Mouse (Mus musculus): ENCODE measurements around the gene Kcnj5. TPM values are rescaled to one million over a fixed set of nuclear protein-coding genes. Genes with fewer than 3 reads are reported as not detected.

The Kcnj5 gene
- 1.1 and 2.4 TPM in 2 replicates for polyA plus RNA-seq (2015; fragmentation: Nextera tagmentation; extraction: Ambion mirVana)

DNA sequence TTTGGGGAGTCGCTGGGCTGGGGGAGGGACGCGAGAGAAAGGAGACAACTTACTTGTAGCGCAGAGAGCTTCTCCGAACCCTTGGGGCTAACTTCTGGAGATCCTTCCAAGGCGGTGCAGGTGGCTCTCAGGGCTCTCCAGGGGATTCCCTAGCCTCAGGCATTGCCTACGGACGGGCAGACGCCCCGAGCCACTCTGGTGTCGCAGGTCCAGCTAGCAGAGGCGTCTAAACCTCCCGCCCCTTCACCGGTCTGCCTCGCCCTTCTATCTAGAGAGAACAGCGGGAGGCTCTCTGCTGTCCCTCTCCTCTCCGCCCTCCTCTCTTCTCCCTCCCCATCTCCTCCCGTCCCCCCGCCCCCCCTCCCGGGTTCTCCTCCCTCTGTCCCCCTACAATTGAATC is at the start of gene Kcnj5:
Kcnj5 (minus strand) TSS at position 300 of the 400 bp plus-strand sequence.
- Histone ChIP-seq H3K36me3 (no peaks in the 10 kb centered on the region), H3K4me3 (peak within 1 kb of the TSS; percentile 27), H3K9ac (no peak within 1 kb of the TSS), H3K4me1 (peaks cover 11% of the 10 kb centered on the region), H3K27me3 (peaks cover 56% of the 10 kb centered on the region), H3K4me2 (peak within 1 kb of the TSS; percentile 52), H3K9me3 (no peaks in the 10 kb centered on the region), H3K27ac (no peak within 1 kb of the TSS)
- ATAC-seq (ENCODE audit: borderline replicate concordance, extremely low read depth, low FRiP score, low TSS enrichment): 0 out of 2 replicates have a peak, but pooled peaks have one; percentile 16
- 2% methylated on average over 20 of the region's 20 CpGs for WGBS

DNA sequence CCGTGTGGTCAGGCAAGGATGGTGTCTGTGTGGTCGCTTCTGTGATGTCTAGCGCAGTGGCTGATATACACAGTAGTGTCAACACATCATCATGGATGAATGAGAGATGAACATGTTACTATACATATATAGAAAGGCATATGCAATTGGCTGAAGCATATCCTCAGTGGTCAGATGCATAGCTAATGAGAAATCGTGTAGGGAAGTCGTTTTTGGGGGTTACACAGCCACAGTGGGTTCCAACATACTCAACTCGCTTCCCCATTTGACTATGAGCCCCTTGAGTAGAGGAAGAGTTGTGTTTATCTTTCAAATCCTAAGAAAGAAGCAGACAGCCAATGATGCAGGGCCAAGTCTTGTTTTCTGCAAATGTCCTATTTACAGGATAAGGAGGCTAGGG is 48.6 kb upstream of the Kcnj5 start:
- 75% methylated on average over 6 of the region's 6 CpGs for WGBS
- H3K4me3 ChIP-seq: no peak overlapping the region
- no peak overlapping the region for H3K27ac ChIP-seq
- H3K4me1 ChIP-seq: no peaks in the 10 kb centered on the region
- H3K9ac ChIP-seq: no peak overlapping the region
- H3K9me3 ChIP-seq: no peaks in the 10 kb centered on the region
- no peaks in the 10 kb centered on the region for H3K27me3 ChIP-seq
- no peak for ATAC-seq (ENCODE audit: borderline replicate concordance, extremely low read depth, low FRiP score, low TSS enrichment)
- no peak overlapping the region for H3K4me2 ChIP-seq
- no peaks in the 10 kb centered on the region for H3K36me3 ChIP-seq

DNA sequence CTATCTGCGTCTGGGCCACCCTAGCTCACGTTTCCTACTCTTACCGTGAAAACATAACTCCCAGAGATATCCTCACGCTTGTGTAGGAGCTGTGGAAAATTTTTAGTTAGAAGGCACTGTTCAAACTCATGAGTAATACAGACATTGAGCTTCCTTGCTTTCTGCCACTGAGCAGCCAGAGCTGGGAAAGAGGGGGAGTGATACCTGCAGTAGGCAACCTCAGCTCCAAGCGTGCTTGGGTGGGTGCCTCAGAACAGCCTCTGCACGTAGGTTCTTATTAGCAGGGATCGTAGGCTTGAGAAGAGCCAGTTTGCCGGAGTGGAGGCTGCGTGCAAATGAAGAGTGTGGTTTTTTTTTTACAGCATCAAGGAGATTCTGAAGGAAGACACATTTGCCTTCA is 47.6 kb upstream of the Kcnj5 start:
- ATAC-seq (ENCODE audit: borderline replicate concordance, extremely low read depth, low FRiP score, low TSS enrichment): no peak
- 77% methylated on average over 9 of the region's 9 CpGs for whole genome bisulfite sequencing
- H3K27ac ChIP-seq: no peak overlapping the region

DNA sequence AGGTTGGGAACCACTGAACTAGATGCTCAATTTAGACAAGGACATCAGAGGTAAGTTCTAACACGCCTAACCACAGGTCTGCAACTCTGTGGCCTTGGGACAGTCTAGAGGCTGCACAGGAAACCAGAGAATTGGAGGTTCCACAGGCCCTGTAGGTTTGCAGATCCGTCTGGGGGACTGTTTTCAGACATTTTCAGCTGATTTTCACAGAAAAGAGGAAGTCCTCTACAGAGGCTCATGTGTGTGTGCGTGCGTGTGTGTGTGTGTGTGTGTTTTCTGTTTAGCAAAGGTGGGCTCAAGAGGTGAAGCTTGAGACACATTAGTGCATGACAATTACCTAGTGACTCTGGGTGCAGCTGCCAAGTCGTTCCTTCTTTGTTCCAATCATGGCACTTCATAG is 46.9 kb upstream of the Kcnj5 start:
- no peaks in the 10 kb centered on the region for H3K36me3 ChIP-seq
- H3K9me3 ChIP-seq: no peaks in the 10 kb centered on the region
- H3K27me3 ChIP-seq: no peaks in the 10 kb centered on the region
- no peak for ATAC-seq (ENCODE audit: borderline replicate concordance, extremely low read depth, low FRiP score, low TSS enrichment)
- H3K4me2 ChIP-seq: no peak overlapping the region
- 82% methylated on average over 5 of the region's 5 CpGs for WGBS
- no peaks in the 10 kb centered on the region for H3K4me1 ChIP-seq
- no peak overlapping the region for H3K27ac ChIP-seq
- no peak overlapping the region for H3K9ac ChIP-seq
- no peak overlapping the region for H3K4me3 ChIP-seq

More for the DNA sequence above, 47.6 kb upstream of the Kcnj5 start:
- Histone ChIP-seq H3K4me1 (no peaks in the 10 kb centered on the region), H3K4me2 (no peak overlapping the region), H3K36me3 (no peaks in the 10 kb centered on the region), H3K27me3 (no peaks in the 10 kb centered on the region), H3K9me3 (no peaks in the 10 kb centered on the region), H3K9ac (no peak overlapping the region), H3K4me3 (no peak overlapping the region)

DNA sequence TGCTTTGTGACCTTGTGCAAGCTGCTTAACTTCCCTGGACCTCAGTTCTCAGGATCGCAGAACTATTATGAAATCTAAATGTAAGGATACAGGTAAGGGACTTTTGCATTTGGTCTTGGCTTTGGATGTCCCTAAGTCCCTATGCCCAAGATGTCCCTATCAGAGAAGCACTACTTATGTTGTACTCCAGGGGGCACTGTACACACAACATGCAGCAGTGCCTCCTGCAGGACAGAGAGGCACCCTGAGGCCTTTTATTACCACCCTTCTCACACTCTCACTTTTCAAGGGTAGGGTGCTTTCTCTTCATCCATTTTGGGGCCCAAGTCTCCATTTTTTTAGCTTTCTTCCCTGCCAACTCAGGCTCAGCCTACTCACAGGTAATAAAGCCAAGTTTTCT is 44.0 kb upstream of the Kcnj5 start:
- 88% methylated on average over 1 of the region's 1 CpGs for WGBS
- Histone ChIP-seq H3K9me3 (no peaks in the 10 kb centered on the region), H3K27ac (no peak overlapping the region), H3K9ac (no peak overlapping the region), H3K36me3 (no peaks in the 10 kb centered on the region), H3K4me1 (no peaks in the 10 kb centered on the region), H3K4me3 (no peak overlapping the region), H3K4me2 (no peak overlapping the region), H3K27me3 (no peaks in the 10 kb centered on the region)
- ATAC-seq (ENCODE audit: borderline replicate concordance, extremely low read depth, low FRiP score, low TSS enrichment): no peak

DNA sequence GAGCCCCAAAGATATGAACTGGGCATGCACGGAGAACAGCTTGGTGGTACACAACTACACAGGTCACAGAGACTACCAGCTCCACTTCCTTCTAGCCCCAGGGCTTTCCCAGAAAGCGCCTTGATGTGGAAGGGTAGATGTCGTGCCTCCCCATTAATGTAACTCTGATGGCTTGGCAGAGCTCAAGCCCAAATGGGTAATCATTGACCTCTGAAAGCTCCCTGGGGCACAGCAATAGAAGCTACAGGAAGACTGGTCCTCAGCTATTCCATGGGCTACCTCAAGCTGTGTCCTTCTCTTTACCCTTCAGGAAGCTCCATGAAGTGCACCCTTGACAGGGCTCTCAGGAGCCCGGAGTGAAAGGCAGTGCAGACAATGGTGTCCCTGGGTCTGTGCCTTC is 40.8 kb upstream of the Kcnj5 start:
- Histone ChIP-seq H3K27me3 (no peaks in the 10 kb centered on the region), H3K36me3 (no peaks in the 10 kb centered on the region), H3K4me1 (no peaks in the 10 kb centered on the region), H3K9me3 (no peaks in the 10 kb centered on the region), H3K4me3 (no peak overlapping the region), H3K9ac (no peak overlapping the region), H3K4me2 (no peak overlapping the region), H3K27ac (no peak overlapping the region)
- WGBS: 69% methylated on average over 4 of the region's 4 CpGs
- no peak for ATAC-seq (ENCODE audit: borderline replicate concordance, extremely low read depth, low FRiP score, low TSS enrichment)

DNA sequence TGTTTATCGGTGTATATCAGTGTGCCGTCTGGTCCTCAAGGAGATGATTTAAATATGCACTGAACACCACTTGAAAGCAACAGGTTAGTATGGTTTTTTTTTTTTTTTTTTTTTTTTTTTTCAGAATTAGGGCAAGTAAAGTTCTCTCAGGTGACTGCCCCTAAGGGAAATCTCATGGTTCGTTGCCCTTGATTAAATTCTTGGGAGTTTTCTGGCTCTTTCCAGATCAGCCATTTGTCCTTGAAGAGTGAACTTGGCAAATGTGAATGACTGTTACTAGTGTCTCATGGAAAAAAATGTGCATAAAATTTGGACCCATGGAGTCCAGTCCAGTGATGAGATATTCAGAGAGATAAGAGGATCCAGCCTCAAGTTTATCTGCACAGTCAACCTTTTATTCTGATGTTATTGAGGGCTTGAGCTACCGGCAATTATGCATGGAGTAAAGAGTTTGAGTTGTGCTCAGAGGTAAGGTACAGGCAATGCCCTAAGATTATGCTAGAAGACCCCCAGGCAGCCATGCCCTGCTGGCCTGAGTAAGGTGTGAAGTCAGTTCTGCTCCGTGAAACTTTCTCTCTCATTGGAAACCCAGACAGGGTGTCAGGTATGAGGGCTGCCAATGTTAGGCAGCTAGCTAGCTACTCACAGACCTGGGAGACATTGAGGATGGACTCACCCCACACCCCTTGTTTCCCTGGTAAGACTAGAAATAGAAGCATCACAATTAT is 32.9 kb upstream of the Kcnj5 start:
- Histone ChIP-seq H3K9me3 (no peaks in the 10 kb centered on the region), H3K36me3 (no peaks in the 10 kb centered on the region), H3K4me2 (no peak overlapping the region), H3K27me3 (no peaks in the 10 kb centered on the region), H3K27ac (no peak overlapping the region), H3K4me3 (no peak overlapping the region), H3K9ac (no peak overlapping the region), H3K4me1 (no peaks in the 10 kb centered on the region)
- no peak for ATAC-seq (ENCODE audit: borderline replicate concordance, extremely low read depth, low FRiP score, low TSS enrichment)
- WGBS: 65% methylated on average over 5 of the region's 5 CpGs

DNA sequence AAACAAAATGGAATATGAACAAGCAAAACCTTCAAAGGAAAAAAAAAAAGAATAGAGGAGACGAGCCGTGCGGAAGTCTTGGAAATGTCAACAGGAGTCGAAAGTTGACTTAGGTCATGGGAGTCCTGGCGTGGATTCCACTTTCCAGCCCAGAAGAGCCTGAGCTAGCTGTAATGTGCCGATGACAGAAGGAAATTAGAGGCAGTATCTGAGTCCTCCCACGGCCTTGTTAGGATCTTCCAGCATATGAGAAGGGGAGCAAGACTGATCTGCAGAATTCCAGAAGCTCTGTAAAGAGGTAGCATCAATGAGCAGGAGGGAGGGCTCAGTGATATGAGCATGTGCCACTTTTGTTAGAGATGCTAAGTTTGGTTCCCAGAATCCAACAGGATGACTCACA is 31.9 kb upstream of the Kcnj5 start:
- Histone ChIP-seq H3K4me3 (no peak overlapping the region), H3K4me1 (no peaks in the 10 kb centered on the region), H3K4me2 (no peak overlapping the region), H3K9ac (no peak overlapping the region), H3K27me3 (no peaks in the 10 kb centered on the region), H3K9me3 (no peaks in the 10 kb centered on the region), H3K36me3 (no peaks in the 10 kb centered on the region), H3K27ac (no peak overlapping the region)
- no peak for ATAC-seq (ENCODE audit: borderline replicate concordance, extremely low read depth, low FRiP score, low TSS enrichment)
- 61% methylated on average over 7 of the region's 7 CpGs for WGBS

DNA sequence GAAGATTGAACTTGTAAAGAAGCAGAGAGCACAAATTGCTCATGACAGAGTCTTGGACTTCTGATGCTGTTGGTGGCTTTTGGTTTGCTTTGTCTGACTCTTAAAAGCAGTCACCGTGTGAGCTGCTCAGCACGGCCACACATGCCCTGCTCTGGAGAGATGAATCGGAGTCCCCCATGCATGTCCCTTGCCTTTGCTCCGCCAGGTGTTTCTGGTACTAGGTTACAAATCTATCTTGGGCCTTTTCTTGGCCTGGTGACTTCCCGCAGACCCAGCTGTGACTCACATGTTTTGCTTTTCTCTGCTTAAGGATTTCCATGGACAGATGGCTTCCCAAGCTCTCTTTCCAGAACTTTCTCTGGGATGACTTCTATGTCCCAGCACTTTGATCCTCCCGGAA is 29.5 kb upstream of the Kcnj5 start:
- H3K9me3 ChIP-seq: no peaks in the 10 kb centered on the region
- H3K4me1 ChIP-seq: no peaks in the 10 kb centered on the region
- no peak overlapping the region for H3K4me3 ChIP-seq
- H3K36me3 ChIP-seq: no peaks in the 10 kb centered on the region
- no peak overlapping the region for H3K27ac ChIP-seq
- H3K9ac ChIP-seq: no peak overlapping the region
- ATAC-seq (ENCODE audit: borderline replicate concordance, extremely low read depth, low FRiP score, low TSS enrichment): no peak
- no peaks in the 10 kb centered on the region for H3K27me3 ChIP-seq
- 89% methylated on average over 6 of the region's 6 CpGs for WGBS
- H3K4me2 ChIP-seq: no peak overlapping the region

DNA sequence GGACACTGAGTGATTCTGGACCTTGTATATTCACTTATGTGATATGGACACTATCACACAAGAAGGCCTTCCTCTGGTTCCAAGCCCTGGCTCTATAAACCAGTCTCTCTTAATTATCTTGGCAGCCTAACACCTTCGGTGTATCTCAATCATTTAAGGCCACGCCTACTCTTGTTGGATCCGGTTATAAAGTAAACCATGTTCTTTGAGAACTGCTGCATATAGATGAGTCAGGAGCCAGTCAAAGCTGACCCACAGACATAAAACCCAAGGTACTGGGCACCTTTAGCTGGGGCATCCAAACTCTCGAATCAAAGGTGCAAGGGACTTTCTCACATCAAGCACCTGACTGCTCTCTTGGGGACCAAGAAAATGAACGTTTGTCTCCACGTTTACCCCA is 28.1 kb upstream of the Kcnj5 start, which contains the start of gene Kcnj1:
Kcnj1 (plus strand) TSS at position 292 of the 400 bp plus-strand sequence.
- H3K27ac ChIP-seq: no peak within 1 kb of the TSS
- H3K4me3 ChIP-seq: no peak within 1 kb of the TSS
- no peaks in the 10 kb centered on the region for H3K27me3 ChIP-seq
- no peak within 1 kb of the TSS for H3K4me2 ChIP-seq
- no peak for ATAC-seq (ENCODE audit: borderline replicate concordance, extremely low read depth, low FRiP score, low TSS enrichment)
- WGBS: 78% methylated on average over 6 of the region's 6 CpGs
- no peak within 1 kb of the TSS for H3K9ac ChIP-seq
- no peaks in the 10 kb centered on the region for H3K9me3 ChIP-seq
- no peaks in the 10 kb centered on the region for H3K4me1 ChIP-seq
- no peaks in the 10 kb centered on the region for H3K36me3 ChIP-seq

DNA sequence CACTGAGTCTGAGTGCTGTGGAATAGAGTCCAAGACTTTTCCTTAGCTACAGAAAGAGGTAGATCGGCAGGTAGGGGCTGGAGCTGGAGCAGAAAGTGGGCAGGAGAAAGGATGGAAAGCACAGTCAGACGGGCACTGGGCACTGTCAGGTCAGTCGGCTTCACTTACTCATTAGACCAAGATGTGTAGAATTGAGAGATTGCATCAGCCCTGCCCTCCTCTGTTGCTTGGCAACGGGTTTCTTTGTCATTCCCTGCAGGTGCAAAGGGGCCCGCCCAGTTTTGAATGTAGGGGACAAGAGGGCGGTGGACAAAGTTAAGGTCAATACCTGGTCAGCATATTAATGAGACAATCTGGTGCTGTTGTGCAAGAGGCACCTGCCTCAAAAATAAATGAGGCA is 25.2 kb upstream of the Kcnj5 start:
- Histone ChIP-seq H3K27ac (no peak overlapping the region), H3K9ac (no peak overlapping the region), H3K27me3 (no peaks in the 10 kb centered on the region), H3K4me2 (no peak overlapping the region), H3K4me1 (no peaks in the 10 kb centered on the region), H3K36me3 (no peaks in the 10 kb centered on the region), H3K4me3 (no peak overlapping the region), H3K9me3 (no peaks in the 10 kb centered on the region)
- no peak for ATAC-seq (ENCODE audit: borderline replicate concordance, extremely low read depth, low FRiP score, low TSS enrichment)
- WGBS: 31% methylated on average over 6 of the region's 6 CpGs

DNA sequence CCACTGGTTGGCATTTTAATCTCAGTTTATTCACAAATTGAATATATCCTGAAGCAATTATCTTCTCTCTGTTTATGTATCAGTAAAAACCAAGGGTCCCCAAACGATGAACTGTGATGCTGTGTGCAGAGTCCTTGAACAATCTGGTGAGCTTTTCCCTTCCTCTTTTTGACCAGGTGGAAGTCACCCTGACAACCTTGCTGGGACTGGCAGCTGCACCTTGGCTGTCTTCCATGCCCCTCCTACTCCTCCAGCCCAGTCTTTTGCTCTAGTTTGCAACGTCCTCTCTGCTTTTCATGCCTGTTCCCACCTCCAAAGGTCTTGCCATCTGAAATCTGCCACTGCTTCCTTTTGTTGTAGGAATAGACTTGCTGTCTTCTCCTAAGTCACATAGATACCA is 24.7 kb upstream of the Kcnj5 start:
- H3K9me3 ChIP-seq: no peaks in the 10 kb centered on the region
- WGBS: 11% methylated on average over 2 of the region's 2 CpGs
- no peaks in the 10 kb centered on the region for H3K36me3 ChIP-seq
- no peaks in the 10 kb centered on the region for H3K27me3 ChIP-seq
- H3K27ac ChIP-seq: no peak overlapping the region
- H3K4me1 ChIP-seq: no peaks in the 10 kb centered on the region
- no peak overlapping the region for H3K4me2 ChIP-seq
- ATAC-seq (ENCODE audit: borderline replicate concordance, extremely low read depth, low FRiP score, low TSS enrichment): no peak
- no peak overlapping the region for H3K4me3 ChIP-seq
- H3K9ac ChIP-seq: no peak overlapping the region

DNA sequence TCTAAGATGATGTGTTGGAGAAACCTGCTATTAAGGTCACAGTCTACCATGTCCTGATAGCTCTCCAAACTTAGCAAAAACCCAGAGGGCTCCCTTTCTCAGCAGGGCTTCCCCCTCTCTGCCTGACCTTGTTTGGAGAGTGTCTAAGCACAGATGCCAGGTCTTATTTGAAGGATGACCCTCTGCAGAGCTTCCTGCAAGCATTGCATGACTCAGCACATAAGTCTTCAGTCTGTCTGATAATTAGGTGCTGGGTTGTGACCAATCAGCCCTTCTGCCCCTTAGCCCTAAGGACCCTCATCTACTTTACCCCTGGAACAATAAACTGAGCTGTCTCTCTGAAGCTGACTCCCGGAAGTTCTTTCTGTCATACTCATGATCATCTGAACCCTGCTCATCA is 16.6 kb upstream of the Kcnj5 start:
- Histone ChIP-seq H3K27ac (no peak overlapping the region), H3K4me2 (no peak overlapping the region), H3K4me1 (no peaks in the 10 kb centered on the region), H3K27me3 (no peaks in the 10 kb centered on the region), H3K9me3 (no peaks in the 10 kb centered on the region), H3K4me3 (no peak overlapping the region), H3K9ac (no peak overlapping the region), H3K36me3 (no peaks in the 10 kb centered on the region)
- no peak for ATAC-seq (ENCODE audit: borderline replicate concordance, extremely low read depth, low FRiP score, low TSS enrichment)
- WGBS: 42% methylated on average over 1 of the region's 1 CpGs
